Mouse (Mus musculus): ENCODE data around the gene Gspt2.
"Not testable (repeated sequence)": the region's sequence is repeated elsewhere in the genome, so short reads cannot be mapped to it uniquely, and the experiment has no call there.

Gene Gspt2

DNA sequence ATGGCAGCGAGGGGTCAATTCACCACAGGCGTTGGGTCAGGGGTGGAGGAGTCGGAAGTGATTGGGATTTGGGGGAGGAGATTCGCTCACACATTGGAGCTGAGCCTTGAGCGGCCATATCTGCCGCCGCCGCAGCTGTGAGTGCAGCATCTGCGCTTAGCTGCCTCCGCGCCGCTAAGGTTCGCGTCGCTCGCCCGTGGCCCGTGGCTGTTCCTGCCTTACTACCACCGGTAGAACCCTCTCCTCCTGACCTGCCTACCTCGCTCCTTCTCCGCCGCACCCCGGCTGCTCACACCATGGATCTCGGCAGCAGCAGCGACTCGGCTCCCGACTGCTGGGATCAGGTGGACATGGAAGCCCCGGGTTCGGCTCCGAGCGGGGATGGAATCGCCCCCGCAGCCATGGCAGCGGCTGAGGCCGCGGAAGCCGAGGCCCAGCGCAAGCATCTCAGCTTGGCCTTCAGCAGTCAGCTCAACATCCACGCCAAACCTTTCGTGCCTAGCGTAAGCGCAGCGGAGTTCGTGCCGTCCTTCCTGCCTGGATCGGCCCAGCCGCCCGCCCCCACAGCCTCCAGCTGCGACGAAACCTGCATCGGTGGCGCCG, at the start of gene Gspt2:
Gspt2 (plus strand) TSS at position 109 of the 603 bp plus-strand sequence.
- in situ Hi-C loops (cut with MboI; ENCODE audit: low pct_unique_long_range_greater_than_20kb in 1 of 2, low sequenced_read_pairs in 2 of 2, unreplicated experiment in 1 of 2), result no loop called here

DNA sequence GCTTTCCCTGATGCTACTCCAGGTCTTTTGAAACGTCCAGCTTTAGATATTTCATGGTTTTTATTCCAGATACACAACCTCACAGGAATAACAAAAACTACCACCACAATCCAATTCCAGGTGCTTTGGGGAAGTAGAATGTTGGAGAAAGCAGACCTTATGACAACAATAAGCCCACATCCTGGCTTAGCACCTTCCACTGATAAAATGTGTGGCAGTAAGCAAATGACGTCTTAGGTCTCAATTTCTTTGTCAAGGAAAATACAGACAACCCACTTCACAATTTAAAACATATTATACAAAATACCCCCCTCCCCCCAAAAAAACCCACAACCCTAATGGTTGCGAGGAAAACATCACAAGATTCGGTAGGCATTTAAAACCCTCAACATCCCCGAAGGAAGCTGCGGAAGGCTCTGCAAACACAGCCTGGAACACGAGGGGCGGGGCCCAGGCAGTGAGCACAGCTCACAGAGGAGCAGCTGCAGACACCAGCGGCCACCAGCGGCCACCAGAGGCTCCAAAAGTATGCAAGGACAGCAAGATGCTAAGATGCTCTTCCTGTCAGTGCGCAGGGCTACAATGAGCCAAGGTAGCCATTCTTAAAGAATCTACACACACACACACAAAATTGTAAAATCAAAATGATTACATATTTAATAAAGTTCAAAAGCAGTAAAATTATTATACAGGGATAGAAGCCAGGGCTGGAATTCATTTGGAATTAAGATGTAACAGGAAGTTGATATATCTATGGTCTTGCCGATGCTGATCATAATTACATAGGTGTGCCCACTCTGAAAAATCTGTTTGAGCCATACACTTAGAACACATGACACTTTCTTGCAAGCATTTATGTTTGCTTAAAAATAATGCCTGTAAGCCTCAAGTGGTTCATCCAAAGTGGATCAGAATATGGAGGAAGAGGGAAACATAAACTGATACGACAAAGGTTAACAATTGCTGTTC, 10.8 kb upstream of the Gspt2 start:
- in situ Hi-C loops (cut with MboI; ENCODE audit: low pct_unique_long_range_greater_than_20kb in 1 of 2, low sequenced_read_pairs in 2 of 2, unreplicated experiment in 1 of 2), result no loop called here

DNA sequence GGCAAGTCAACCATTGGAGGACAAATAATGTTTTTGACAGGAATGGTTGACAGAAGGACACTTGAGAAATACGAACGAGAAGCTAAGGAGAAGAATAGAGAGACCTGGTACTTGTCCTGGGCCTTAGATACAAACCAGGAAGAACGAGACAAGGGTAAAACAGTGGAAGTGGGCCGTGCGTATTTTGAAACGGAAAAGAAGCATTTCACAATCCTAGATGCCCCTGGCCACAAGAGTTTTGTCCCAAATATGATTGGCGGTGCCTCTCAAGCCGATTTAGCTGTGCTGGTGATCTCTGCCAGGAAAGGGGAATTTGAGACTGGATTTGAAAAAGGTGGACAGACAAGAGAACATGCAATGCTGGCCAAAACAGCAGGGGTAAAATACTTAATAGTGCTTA, 1.0 kb downstream of the Gspt2 start:
- in situ Hi-C loops (cut with MboI; ENCODE audit: low pct_unique_long_range_greater_than_20kb in 1 of 2, low sequenced_read_pairs in 2 of 2, unreplicated experiment in 1 of 2), result no loop called here

DNA sequence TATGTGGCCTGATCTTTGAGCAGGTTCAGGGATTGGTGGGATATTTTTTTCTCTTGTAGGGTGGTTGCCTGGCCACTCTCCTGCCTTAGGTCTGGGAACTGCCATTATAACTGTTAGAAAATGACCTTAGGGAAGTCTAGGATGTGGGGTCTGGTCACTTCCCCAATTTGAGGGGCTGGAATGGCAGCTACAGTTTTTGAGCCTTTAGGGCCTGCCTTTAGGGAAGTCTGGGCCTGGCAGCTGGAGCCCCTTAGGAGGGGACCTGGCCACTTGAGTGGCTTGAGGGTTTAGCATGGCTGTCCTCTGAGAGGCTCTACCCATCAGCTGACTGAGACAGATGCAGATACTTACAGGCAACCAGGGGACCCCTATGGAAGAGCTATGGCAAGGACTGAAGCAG, 12.7 kb downstream of the Gspt2 start:
- in situ Hi-C loops (cut with MboI; ENCODE audit: low pct_unique_long_range_greater_than_20kb in 1 of 2, low sequenced_read_pairs in 2 of 2, unreplicated experiment in 1 of 2), result no loop called here

DNA sequence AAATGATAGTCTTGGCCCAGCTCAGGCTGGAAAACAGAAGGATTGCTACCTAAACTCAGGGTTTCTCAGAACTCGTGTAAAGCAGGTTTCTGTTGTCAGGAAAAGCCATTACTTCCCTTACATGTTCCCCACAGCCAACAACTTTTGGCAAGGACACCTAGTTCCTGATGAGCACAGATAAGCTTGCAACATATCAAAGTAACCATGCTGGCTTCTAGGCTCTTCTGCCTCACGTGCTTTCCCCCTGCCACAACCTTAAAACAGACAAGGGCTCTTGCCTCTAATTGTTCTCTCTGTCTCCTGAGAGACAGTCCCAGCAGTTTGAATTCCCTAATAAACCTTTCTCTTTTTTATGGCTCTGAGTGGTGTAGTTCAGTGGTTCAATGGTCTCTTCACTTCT, 21.9 kb downstream of the Gspt2 start:
- in situ Hi-C loops (cut with MboI; ENCODE audit: low pct_unique_long_range_greater_than_20kb in 1 of 2, low sequenced_read_pairs in 2 of 2, unreplicated experiment in 1 of 2), result no loop called here

DNA sequence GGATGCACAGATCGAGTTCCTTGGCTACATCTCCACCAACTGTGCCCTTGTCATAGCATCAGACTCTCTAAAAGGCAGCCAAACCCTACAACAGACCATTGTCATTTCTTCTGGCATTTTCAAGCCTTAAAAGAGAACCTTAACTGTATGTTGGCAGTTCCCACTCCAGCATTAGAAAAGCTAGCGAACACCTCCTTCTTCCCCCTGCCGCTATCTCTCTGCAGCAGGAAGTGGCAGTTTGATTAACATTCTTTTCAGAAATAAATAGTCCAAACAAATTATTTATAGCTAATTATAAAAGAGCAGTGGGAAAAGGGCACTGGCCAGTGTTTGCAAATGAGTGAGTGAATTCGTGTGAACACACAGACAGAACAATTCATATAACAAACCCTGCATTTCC, 34.9 kb downstream of the Gspt2 start:
- in situ Hi-C loops (cut with MboI; ENCODE audit: low pct_unique_long_range_greater_than_20kb in 1 of 2, low sequenced_read_pairs in 2 of 2, unreplicated experiment in 1 of 2), result no loop called here

DNA sequence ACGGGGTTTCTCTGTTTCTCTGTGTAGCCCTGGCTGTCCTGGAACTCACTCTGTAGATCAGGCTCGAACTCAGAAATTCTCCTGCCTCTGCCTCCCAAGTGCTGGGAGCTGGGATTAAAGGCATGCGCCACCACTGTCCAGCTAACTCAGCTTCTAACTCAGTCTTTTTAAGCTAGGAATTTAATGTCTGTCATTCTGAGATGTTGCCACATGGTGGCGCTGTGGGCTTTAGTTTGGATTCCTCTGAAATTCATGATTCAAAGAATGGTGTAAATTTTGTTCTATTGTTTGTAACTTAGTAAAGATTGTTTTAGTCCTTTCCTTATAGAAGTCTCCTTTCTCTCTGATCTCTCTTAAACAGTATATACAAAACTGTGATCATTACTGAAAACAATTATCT, 39.1 kb downstream of the Gspt2 start:
- in situ Hi-C loops (cut with MboI; ENCODE audit: low pct_unique_long_range_greater_than_20kb in 1 of 2, low sequenced_read_pairs in 2 of 2, unreplicated experiment in 1 of 2), result no loop called here

DNA sequence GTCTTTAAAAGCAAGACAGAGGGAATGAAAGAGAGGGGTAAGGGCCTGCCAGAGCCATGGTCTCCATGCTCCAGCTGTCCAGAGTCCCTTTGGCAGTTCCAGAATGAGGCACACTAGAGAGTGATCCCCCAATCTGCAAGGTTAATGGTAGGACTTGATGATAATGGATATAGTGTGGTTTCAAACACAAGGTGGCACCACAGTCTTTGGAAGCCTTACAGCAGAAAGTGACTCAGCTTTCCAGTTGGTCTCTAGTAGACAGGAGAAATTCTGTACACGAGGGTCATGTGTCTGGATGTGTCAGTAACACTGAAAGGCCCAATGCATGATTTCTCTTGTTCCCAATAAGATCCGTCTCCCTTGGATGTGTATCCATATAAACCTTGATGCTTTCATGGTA, 45.7 kb downstream of the Gspt2 start:
- in situ Hi-C loops (cut with MboI; ENCODE audit: low pct_unique_long_range_greater_than_20kb in 1 of 2, low sequenced_read_pairs in 2 of 2, unreplicated experiment in 1 of 2), result not testable (repeated sequence)

DNA sequence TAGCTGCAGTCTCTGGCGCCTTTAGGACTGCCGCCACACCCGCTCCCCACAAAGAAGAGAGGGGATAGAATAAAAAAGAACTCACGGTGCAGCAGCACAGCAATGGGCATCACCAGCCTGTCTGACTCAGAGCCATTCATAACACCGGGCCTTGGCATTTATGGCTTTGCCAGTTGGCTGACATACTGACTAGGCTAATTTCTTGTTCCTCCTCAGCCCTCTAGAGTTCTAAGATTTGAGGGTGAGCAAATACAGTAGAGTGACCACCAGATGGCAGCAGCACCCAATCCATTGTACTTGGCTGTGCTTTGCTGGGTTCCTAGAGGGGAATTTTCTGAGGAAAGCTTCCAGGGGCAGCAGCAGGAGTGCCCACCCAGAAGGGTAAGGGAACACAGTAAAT, 53.7 kb downstream of the Gspt2 start:
- in situ Hi-C loops (cut with MboI; ENCODE audit: low pct_unique_long_range_greater_than_20kb in 1 of 2, low sequenced_read_pairs in 2 of 2, unreplicated experiment in 1 of 2), result not testable (repeated sequence)
